Mouse (Mus musculus) T-cell, adult 2 months (primary cell): Measurements from ENCODE around the gene Ctnnbip1.

Experiments
- DNase-seq: peaks from one replicate; pipeline ENCODE4 v3.0.0; 2022; ENCODE audit warnings: low spot score

Gene Ctnnbip1

GRCm38 (mm10) chr4:149517868-149518340 is at the start of gene Ctnnbip1:
Gene Ctnnbip1, plus strand, starts transcription at chr4:149518236.
- peak; percentile 94 for DNase-seq

GRCm38 (mm10) chr4:149469557-149469956 is 48.5 kb upstream of the Ctnnbip1 start:
- peak; percentile 82 for DNase-seq

GRCm38 (mm10) chr4:149475096-149475495 is 42.9 kb upstream of the Ctnnbip1 start:
- DNase-seq = no peak

GRCm38 (mm10) chr4:149477078-149477477 is 41.0 kb upstream of the Ctnnbip1 start, which contains the start of gene Tmem274:
Gene Tmem274, plus strand, starts transcription at chr4:149477378.
- DNase-seq = no peak

GRCm38 (mm10) chr4:149484566-149484965 is 33.5 kb upstream of the Ctnnbip1 start:
- no peak for DNase-seq

GRCm38 (mm10) chr4:149485053-149485824 is 32.8 kb upstream of the Ctnnbip1 start, which contains the start of the genes Nmnat1 and Lzic:
Gene Nmnat1, minus strand, starts transcription at chr4:149485202.
Gene Lzic, plus strand, starts transcription at chr4:149485229.
- peak; percentile 90 for DNase-seq

GRCm38 (mm10) chr4:149485825-149486206 is 32.2 kb upstream of the Ctnnbip1 start:
- DNase-seq = peak; percentile 37

GRCm38 (mm10) chr4:149487729-149488128 is 30.3 kb upstream of the Ctnnbip1 start:
- DNase-seq = no peak

- no peak for DNase-seq
Measured at GRCm38 (mm10) chr4:149489415-149490240, 28.4 kb upstream of the Ctnnbip1 start.

GRCm38 (mm10) chr4:149491151-149491550 is 26.9 kb upstream of the Ctnnbip1 start:
- no peak for DNase-seq

- no peak for DNase-seq
Measured at GRCm38 (mm10) chr4:149496612-149497011, 21.4 kb upstream of the Ctnnbip1 start.

GRCm38 (mm10) chr4:149498901-149499300 is 19.1 kb upstream of the Ctnnbip1 start:
- DNase-seq = no peak

- DNase-seq = no peak
Measured at GRCm38 (mm10) chr4:149499790-149500189, 18.2 kb upstream of the Ctnnbip1 start.

GRCm38 (mm10) chr4:149504363-149504762 is 13.7 kb upstream of the Ctnnbip1 start:
- DNase-seq = no peak

GRCm38 (mm10) chr4:149504858-149505257 is 13.2 kb upstream of the Ctnnbip1 start:
- no peak for DNase-seq

- DNase-seq = no peak
Measured at GRCm38 (mm10) chr4:149505261-149505967, 12.6 kb upstream of the Ctnnbip1 start.

GRCm38 (mm10) chr4:149506904-149507303 is 11.1 kb upstream of the Ctnnbip1 start:
- no peak for DNase-seq

GRCm38 (mm10) chr4:149511221-149511646 is 6.8 kb upstream of the Ctnnbip1 start:
- no peak for DNase-seq

- no peak for DNase-seq
Measured at GRCm38 (mm10) chr4:149512072-149512471, 6.0 kb upstream of the Ctnnbip1 start.

GRCm38 (mm10) chr4:149515706-149516105 is 2.3 kb upstream of the Ctnnbip1 start:
- peak; percentile 51 for DNase-seq

GRCm38 (mm10) chr4:149518351-149519220 is 550 bp downstream of the Ctnnbip1 start:
- DNase-seq = peak; percentile 11
